Mouse (Mus musculus): ENCODE data around the gene Hhat. TPM values are rescaled to one million over a fixed set of nuclear protein-coding genes. Genes with fewer than 3 reads are reported as not detected.

Gene Hhat
- polyA plus RNA-seq, 2 experiments = 10.0 to 12.6 TPM

DNA sequence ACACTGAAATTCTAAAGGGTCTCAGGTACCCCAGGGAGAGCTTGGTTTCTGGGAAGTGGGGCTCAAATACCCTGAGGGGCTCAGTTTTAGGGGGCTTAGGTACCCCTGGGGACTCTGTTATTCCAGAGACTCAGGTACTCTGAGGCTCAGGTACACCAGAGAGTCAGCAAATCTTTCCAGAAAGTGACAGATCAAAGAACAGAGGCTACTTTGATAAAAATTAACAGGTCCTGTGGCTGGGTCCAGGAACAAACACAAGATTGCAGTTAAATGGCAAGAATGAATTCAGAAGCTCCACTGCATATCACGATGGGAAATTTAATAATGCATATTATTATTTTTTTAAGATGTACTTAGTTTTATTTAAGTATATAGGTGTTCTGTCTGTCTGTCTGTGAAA lies 211.7 kb downstream of the Hhat start:
- Histone ChIP-seq H3K36me3 (ENCODE audit: control insufficient read depth, insufficient read depth, low read length) (no peaks in the 10 kb centered on the region), H3K4me1 (ENCODE audit: control insufficient read depth, insufficient read depth, low read length) (no peaks in the 10 kb centered on the region), H3K9me3 (ENCODE audit: control insufficient read depth, low read length) (no peaks in the 10 kb centered on the region), H3K27ac (replicated peaks; ENCODE audit: low read depth, low read length) (no peak overlapping the region), H3K9ac (ENCODE audit: low read depth, low read length, severe bottlenecking) (no peak overlapping the region), H3K4me2 (replicated peaks; ENCODE audit: low read depth, low read length, severe bottlenecking) (no peak overlapping the region), H3K27me3 (ENCODE audit: control insufficient read depth, insufficient read depth, low read length) (no peaks in the 10 kb centered on the region), H3K4me3 (replicated peaks; ENCODE audit: low read length) (no peak overlapping the region)
- DNase-seq (ENCODE audit: low spot score) (no peak), ATAC-seq (ENCODE audit: low FRiP score, low read depth) (no peak)
- WGBS = 94% methylated on average over 1 of the region's 1 CpGs
- TF ChIP-seq POLR2A (IDR thresholded peaks at IDR 0.05; ENCODE audit: borderline replicate concordance, extremely low read depth, insufficient read depth, insufficient read length) = no peak

- H3K4me2 ChIP-seq (replicated peaks; ENCODE audit: low read depth, low read length, severe bottlenecking) = no peak overlapping the region
- no peak overlapping the region for H3K27ac ChIP-seq (replicated peaks; ENCODE audit: low read depth, low read length)
- H3K27me3 ChIP-seq (ENCODE audit: control insufficient read depth, insufficient read depth, low read length) = no peaks in the 10 kb centered on the region
- no peaks in the 10 kb centered on the region for H3K4me1 ChIP-seq (ENCODE audit: control insufficient read depth, insufficient read depth, low read length)
- no peaks in the 10 kb centered on the region for H3K36me3 ChIP-seq (ENCODE audit: control insufficient read depth, insufficient read depth, low read length)
- DNase-seq (ENCODE audit: low spot score) = no peak
- ATAC-seq (ENCODE audit: low FRiP score, low read depth) = no peak
- TF ChIP-seq POLR2A (IDR thresholded peaks at IDR 0.05; ENCODE audit: borderline replicate concordance, extremely low read depth, insufficient read depth, insufficient read length) = no peak
- H3K4me3 ChIP-seq (replicated peaks; ENCODE audit: low read length) = no peak overlapping the region
- no peaks in the 10 kb centered on the region for H3K9me3 ChIP-seq (ENCODE audit: control insufficient read depth, low read length)
- WGBS = 71% methylated on average over 5 of the region's 5 CpGs
- no peak overlapping the region for H3K9ac ChIP-seq (ENCODE audit: low read depth, low read length, severe bottlenecking)
Measured at GRCm38 (mm10) chr1:192557978-192558594, 212.9 kb downstream of the Hhat start.

DNA sequence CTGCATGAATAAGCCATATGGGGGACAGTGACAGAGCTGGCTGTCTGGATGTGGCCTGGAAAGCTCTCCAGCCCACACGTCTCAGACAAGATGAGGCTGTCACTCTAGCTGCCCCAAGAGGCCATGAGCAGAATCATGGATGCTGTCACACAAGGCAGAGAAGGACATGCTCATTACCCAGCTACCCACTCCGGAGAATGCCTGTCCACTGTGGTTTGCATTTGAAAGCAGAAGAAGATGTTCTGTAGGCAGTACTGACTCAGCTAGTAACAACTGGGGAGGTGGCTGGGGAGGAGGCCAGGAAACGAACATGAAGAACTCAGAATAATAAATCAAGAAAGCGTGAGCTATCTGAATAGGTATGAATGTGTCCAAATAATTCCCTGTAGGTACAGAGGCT lies 215.5 kb downstream of the Hhat start:
- H3K4me2 ChIP-seq (replicated peaks; ENCODE audit: low read depth, low read length, severe bottlenecking) = no peak overlapping the region
- WGBS = 73% methylated on average over 4 of the region's 4 CpGs
- ATAC-seq (ENCODE audit: low FRiP score, low read depth) (no peak), DNase-seq (ENCODE audit: low spot score) (no peak)
- no peaks in the 10 kb centered on the region for H3K36me3 ChIP-seq (ENCODE audit: control insufficient read depth, insufficient read depth, low read length)
- H3K4me3 ChIP-seq (replicated peaks; ENCODE audit: low read length) = no peak overlapping the region
- no peaks in the 10 kb centered on the region for H3K27me3 ChIP-seq (ENCODE audit: control insufficient read depth, insufficient read depth, low read length)
- no peak for TF ChIP-seq POLR2A (IDR thresholded peaks at IDR 0.05; ENCODE audit: borderline replicate concordance, extremely low read depth, insufficient read depth, insufficient read length)
- H3K27ac ChIP-seq (replicated peaks; ENCODE audit: low read depth, low read length) = no peak overlapping the region
- H3K9me3 ChIP-seq (ENCODE audit: control insufficient read depth, low read length) = no peaks in the 10 kb centered on the region
- H3K4me1 ChIP-seq (ENCODE audit: control insufficient read depth, insufficient read depth, low read length) = no peaks in the 10 kb centered on the region
- H3K9ac ChIP-seq (ENCODE audit: low read depth, low read length, severe bottlenecking) = no peak overlapping the region

DNA sequence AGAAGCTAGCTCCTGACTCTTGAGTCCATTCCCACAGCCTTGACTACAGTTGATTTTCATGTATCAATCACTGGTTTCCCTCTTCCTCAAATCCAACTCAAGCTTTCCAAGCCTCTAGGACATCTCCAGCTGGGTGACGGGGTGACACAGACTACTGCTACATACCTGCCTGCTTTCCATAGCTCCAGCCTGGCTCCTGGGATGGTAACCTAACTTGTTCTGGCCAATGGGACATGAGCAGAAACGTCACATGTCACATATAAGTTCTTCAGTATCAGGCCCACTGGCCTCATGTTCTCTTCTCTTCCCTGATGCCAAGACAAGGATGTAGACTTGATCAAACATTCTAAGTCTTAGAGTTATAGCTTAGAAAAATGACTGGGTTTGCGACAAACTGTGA lies 220.5 kb downstream of the Hhat start:
- no peak overlapping the region for H3K27ac ChIP-seq (replicated peaks; ENCODE audit: low read depth, low read length)
- no peaks in the 10 kb centered on the region for H3K4me1 ChIP-seq (ENCODE audit: control insufficient read depth, insufficient read depth, low read length)
- H3K9ac ChIP-seq (ENCODE audit: low read depth, low read length, severe bottlenecking) = no peak overlapping the region
- no peak for TF ChIP-seq POLR2A (IDR thresholded peaks at IDR 0.05; ENCODE audit: borderline replicate concordance, extremely low read depth, insufficient read depth, insufficient read length)
- H3K27me3 ChIP-seq (ENCODE audit: control insufficient read depth, insufficient read depth, low read length) = no peaks in the 10 kb centered on the region
- no peaks in the 10 kb centered on the region for H3K36me3 ChIP-seq (ENCODE audit: control insufficient read depth, insufficient read depth, low read length)
- H3K9me3 ChIP-seq (ENCODE audit: control insufficient read depth, low read length) = no peaks in the 10 kb centered on the region
- WGBS = 82% methylated on average over 3 of the region's 3 CpGs
- H3K4me2 ChIP-seq (replicated peaks; ENCODE audit: low read depth, low read length, severe bottlenecking) = no peak overlapping the region
- no peak for DNase-seq (ENCODE audit: low spot score)
- ATAC-seq (ENCODE audit: low FRiP score, low read depth) = no peak
- no peak overlapping the region for H3K4me3 ChIP-seq (replicated peaks; ENCODE audit: low read length)

DNA sequence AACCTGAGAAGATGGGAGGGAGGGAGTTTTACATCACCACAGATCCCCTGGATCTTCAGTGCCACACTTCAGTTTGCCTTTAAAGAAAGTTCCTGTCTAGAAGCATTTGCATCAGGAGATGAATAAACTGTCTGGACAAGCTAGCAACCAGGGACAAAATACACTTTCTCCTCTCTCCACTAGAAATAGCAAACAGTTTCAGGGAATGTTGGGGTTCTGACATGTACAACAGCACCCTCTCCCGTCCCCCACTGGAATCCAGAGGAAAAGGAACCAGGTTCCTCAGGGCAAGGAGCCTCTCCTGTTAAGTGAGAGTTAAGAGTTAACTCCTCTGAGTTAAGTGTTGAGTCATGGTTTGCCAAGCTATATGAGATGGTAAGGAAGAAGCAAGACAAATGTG lies 224.2 kb downstream of the Hhat start:
- no peaks in the 10 kb centered on the region for H3K9me3 ChIP-seq (ENCODE audit: control insufficient read depth, low read length)
- H3K27ac ChIP-seq (replicated peaks; ENCODE audit: low read depth, low read length) = no peak overlapping the region
- no peaks in the 10 kb centered on the region for H3K4me1 ChIP-seq (ENCODE audit: control insufficient read depth, insufficient read depth, low read length)
- 32% methylated on average over 1 of the region's 1 CpGs for WGBS
- no peak overlapping the region for H3K4me2 ChIP-seq (replicated peaks; ENCODE audit: low read depth, low read length, severe bottlenecking)
- no peaks in the 10 kb centered on the region for H3K36me3 ChIP-seq (ENCODE audit: control insufficient read depth, insufficient read depth, low read length)
- DNase-seq (ENCODE audit: low spot score) = no peak
- H3K4me3 ChIP-seq (replicated peaks; ENCODE audit: low read length) = no peak overlapping the region
- TF ChIP-seq POLR2A (IDR thresholded peaks at IDR 0.05; ENCODE audit: borderline replicate concordance, extremely low read depth, insufficient read depth, insufficient read length) = no peak
- H3K9ac ChIP-seq (ENCODE audit: low read depth, low read length, severe bottlenecking) = no peak overlapping the region
- H3K27me3 ChIP-seq (ENCODE audit: control insufficient read depth, insufficient read depth, low read length) = no peaks in the 10 kb centered on the region
- ATAC-seq (ENCODE audit: low FRiP score, low read depth) = no peak

- Histone ChIP-seq H3K36me3 (ENCODE audit: control insufficient read depth, insufficient read depth, low read length) (no peaks in the 10 kb centered on the region), H3K4me2 (replicated peaks; ENCODE audit: low read depth, low read length, severe bottlenecking) (no peak overlapping the region), H3K9me3 (ENCODE audit: control insufficient read depth, low read length) (no peaks in the 10 kb centered on the region), H3K9ac (ENCODE audit: low read depth, low read length, severe bottlenecking) (no peak overlapping the region), H3K4me1 (ENCODE audit: control insufficient read depth, insufficient read depth, low read length) (no peaks in the 10 kb centered on the region), H3K27ac (replicated peaks; ENCODE audit: low read depth, low read length) (no peak overlapping the region), H3K27me3 (ENCODE audit: control insufficient read depth, insufficient read depth, low read length) (no peaks in the 10 kb centered on the region), H3K4me3 (replicated peaks; ENCODE audit: low read length) (no peak overlapping the region)
- no peak for ATAC-seq (ENCODE audit: low FRiP score, low read depth)
- DNase-seq (ENCODE audit: low spot score) = no peak
- TF ChIP-seq POLR2A (IDR thresholded peaks at IDR 0.05; ENCODE audit: borderline replicate concordance, extremely low read depth, insufficient read depth, insufficient read length) = no peak
- 80% methylated on average over 7 of the region's 7 CpGs for WGBS
Measured at GRCm38 (mm10) chr1:192544901-192545300, 226.1 kb downstream of the Hhat start.
